Mouse (Mus musculus) naive thymus-derived CD4-positive, alpha-beta T cell, adult 5 months (primary cell): ENCODE measurements around the gene Slc37a2. TPM values are rescaled to one million over a fixed set of nuclear protein-coding genes. Genes with fewer than 3 reads are reported as not detected.

Experiments used
- polyA plus RNA-seq: library from polyadenylated mRNA; unstranded; fragments of 100-300 nt; shearing (Covaris generic); gene quantifications from one replicate; pipeline ENCODE4 v1.2.1, GENCODE M21; 2017

Gene Slc37a2
- 2.2 TPM for polyA plus RNA-seq

DNA sequence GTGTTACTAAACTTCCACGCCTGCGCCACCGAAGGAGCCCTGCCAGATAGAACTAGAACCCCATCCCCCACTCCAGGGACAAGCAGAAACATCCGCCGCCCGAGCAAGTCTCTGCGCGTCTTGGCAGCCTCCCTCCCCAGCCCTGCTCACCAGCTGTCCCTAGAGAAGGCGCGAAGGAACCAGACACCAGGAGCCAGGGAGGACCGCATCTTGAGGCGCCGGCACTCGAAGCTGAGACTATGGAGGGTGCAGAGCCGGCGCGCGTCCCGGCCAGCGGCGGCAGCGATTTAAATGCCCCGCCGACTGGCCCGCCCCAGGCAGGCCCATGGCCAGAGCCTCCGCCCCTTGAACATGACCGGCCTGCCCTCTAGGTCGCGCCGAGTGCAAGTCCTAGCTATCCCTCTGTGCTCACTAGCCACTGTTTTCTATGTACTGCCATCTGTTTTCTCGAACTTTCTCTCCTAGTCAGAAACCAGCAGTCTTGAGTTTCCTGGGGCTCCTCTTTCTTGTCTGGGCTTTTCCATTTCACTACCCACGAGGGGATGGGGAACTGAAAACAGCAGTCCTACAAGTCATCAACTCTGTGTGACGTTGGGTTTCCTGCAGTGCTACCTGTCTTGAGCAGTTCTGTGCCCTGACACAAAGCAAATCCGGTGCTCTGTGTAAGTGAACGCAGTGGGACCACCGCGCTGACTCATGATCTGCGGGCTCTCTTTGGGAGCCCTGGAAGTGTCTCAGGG lies at the start of gene Slc37a2:
Gene Slc37a2, minus strand, starts transcription at position 590 of the 740 bp plus-strand sequence.

GRCm38 (mm10) chr9:37207929-37208411 lies 47.6 kb downstream of the Slc37a2 start, which contains the start of gene Tmem218:
Gene Tmem218, plus strand, starts transcription at chr9:37208223.

Other genes with a start within 250 kb of the Slc37a2 start
- not detected for gene Pknox2, start 108.3 kb downstream of the Slc37a2 start, polyA plus RNA-seq
- gene Tmem218, start 47.5 kb downstream of the Slc37a2 start, polyA plus RNA-seq = 1.7 TPM
- 6.8 TPM for gene Ccdc15, start 92.7 kb upstream of the Slc37a2 start, polyA plus RNA-seq
- not detected for gene Hepacam, start 111.6 kb upstream of the Slc37a2 start, polyA plus RNA-seq
- not detected for gene Robo4, start 146.2 kb upstream of the Slc37a2 start, polyA plus RNA-seq
- not detected for gene Robo3, start 177.5 kb upstream of the Slc37a2 start, polyA plus RNA-seq
- 36.4 TPM for gene Msantd2, start 233.6 kb upstream of the Slc37a2 start, polyA plus RNA-seq